Mouse (Mus musculus) embryonic facial prominence, embryonic 14.5 days (tissue): ENCODE results near the gene Abhd5. TPM values are rescaled to one million over a fixed set of nuclear protein-coding genes. Genes with fewer than 3 reads are reported as not detected.
"Not testable (repeated sequence)": the region's sequence is repeated elsewhere in the genome, so short reads cannot be mapped to it uniquely, and the experiment has no call there.

ENCODE experiments used
- ATAC-seq: fragments of 200-750 bp; cut with Nextera tagmentation; 2 replicates; pipeline ENCODE4 v1.8.0; 2017; ENCODE audit warnings: low read depth, moderate number of reproducible peaks, moderate TSS enrichment
- DNase-seq: peaks from one replicate; pipeline ENCODE4 v3.0.0-alpha.2; 2015; ENCODE audit warnings: low spot score
- H3K27ac ChIP-seq: fragments of 300-500 bp; sonication (generic); replicated peaks from 2 replicates; pipeline ENCODE4 v1.5.1; 2014; ENCODE audit warnings: low read depth, mild to moderate bottlenecking, low read length, moderate library complexity
- H3K27me3 ChIP-seq: fragments of 300-500 bp; sonication (generic); replicated peaks from 2 replicates; pipeline ENCODE4 v1.6.1; 2014; ENCODE audit warnings: low read length; ENCODE audit not compliant: control insufficient read depth, insufficient read depth
- H3K36me3 ChIP-seq: fragments of 300-500 bp; sonication (generic); 2 replicates; pipeline ENCODE4 v1.6.1; 2014; ENCODE audit warnings: low read length, mixed read lengths; ENCODE audit not compliant: control insufficient read depth, insufficient read depth
- H3K4me1 ChIP-seq: fragments of 300-500 bp; sonication (generic); 2 replicates; pipeline ENCODE4 v1.6.1; 2014; ENCODE audit warnings: antibody characterized with exemption, low read length; ENCODE audit not compliant: control insufficient read depth, insufficient read depth
- H3K4me2 ChIP-seq: fragments of 300-500 bp; sonication (generic); 2 replicates; pipeline ENCODE4 v1.6.1; 2014; ENCODE audit warnings: low read depth, mild to moderate bottlenecking, low read length, moderate library complexity, mixed read lengths
- H3K4me3 ChIP-seq: fragments of 300-500 bp; sonication (generic); 2 replicates; pipeline ENCODE4 v1.5.1; 2014; ENCODE audit warnings: low read depth, mild to moderate bottlenecking, low read length
- H3K9ac ChIP-seq: fragments of 300-500 bp; sonication (generic); 2 replicates; pipeline ENCODE4 v1.6.1; 2014; ENCODE audit warnings: low read depth, mild to moderate bottlenecking, low read length, moderate library complexity, mixed read lengths
- H3K9me3 ChIP-seq: fragments of 300-500 bp; sonication (generic); 2 replicates; pipeline ENCODE4 v1.6.1; 2016; ENCODE audit warnings: low read length; ENCODE audit not compliant: control insufficient read depth
- WGBS: fragments of 180-500 bp; shearing (Covaris S2); extraction: QIAGEN DNeasy Blood & Tissue Kit; methylation state at CpG from one replicate; pipeline ENCODE4 v1.1.7; 2014; 5-methylcytosine and 5-hydroxymethylcytosine counted together
- polyA plus RNA-seq: library from polyadenylated mRNA; unstranded; fragments of >200 nt; fragmentation: Nextera tagmentation; extraction: Ambion mirVana; gene quantifications from 2 replicates; pipeline ENCODE4 v1.2.1, GENCODE M21; 2014

Gene Abhd5
- 34.9 and 37.4 TPM in 2 replicates for polyA plus RNA-seq

- Histone ChIP-seq H3K9me3 (no peaks in the 10 kb centered on the region), H3K27me3 (no peaks in the 10 kb centered on the region), H3K27ac (peak within 1 kb of the TSS; percentile 56; the same call in 1 of the 2 replicates), H3K36me3 (no peaks in the 10 kb centered on the region), H3K9ac (peak within 1 kb of the TSS; percentile 77), H3K4me1 (peaks cover 7% of the 10 kb centered on the region; the same call in 1 of the 2 replicates), H3K4me2 (peak within 1 kb of the TSS; percentile 59), H3K4me3 (peak within 1 kb of the TSS; percentile 62)
- peak; percentile 98 for ATAC-seq
- under 1% methylated on average over 51 of the region's 84 CpGs for WGBS
- DNase-seq, result peak; percentile 97
Measured at GRCm38 (mm10) chr9:122351303-122352024, at the start of gene Abhd5. Gene Abhd5 (plus strand): TSS chr9:122351608.

GRCm38 (mm10) chr9:122305302-122305701 lies 46.1 kb upstream of the Abhd5 start:
- DNase-seq, result no peak
- no peaks in the 10 kb centered on the region for H3K27me3 ChIP-seq
- H3K4me2 ChIP-seq, result no peak overlapping the region
- no peak overlapping the region for H3K27ac ChIP-seq
- H3K4me1 ChIP-seq, result no peaks in the 10 kb centered on the region
- ATAC-seq, result no peak
- no peak overlapping the region for H3K9ac ChIP-seq
- H3K36me3 ChIP-seq, result no peaks in the 10 kb centered on the region
- 76% methylated on average over 3 of the region's 3 CpGs for WGBS
- H3K9me3 ChIP-seq, result no peaks in the 10 kb centered on the region
- no peak overlapping the region for H3K4me3 ChIP-seq

- Histone ChIP-seq H3K9me3 (no peaks in the 10 kb centered on the region), H3K4me2 (no peak overlapping the region), H3K4me3 (no peak overlapping the region), H3K36me3 (no peaks in the 10 kb centered on the region), H3K27ac (no peak overlapping the region), H3K27me3 (no peaks in the 10 kb centered on the region), H3K9ac (no peak overlapping the region), H3K4me1 (no peaks in the 10 kb centered on the region)
- 70% methylated on average over 14 of the region's 14 CpGs for WGBS
- DNase-seq (no peak), ATAC-seq (no peak)
Measured at GRCm38 (mm10) chr9:122309013-122309980, 42.1 kb upstream of the Abhd5 start.

- Histone ChIP-seq H3K4me2 (peak overlapping the region; percentile 50), H3K9ac (peak overlapping the region; percentile 65), H3K4me1 (no peaks in the 10 kb centered on the region), H3K9me3 (no peaks in the 10 kb centered on the region), H3K36me3 (no peaks in the 10 kb centered on the region), H3K27me3 (no peaks in the 10 kb centered on the region), H3K27ac (peak overlapping the region; percentile 73), H3K4me3 (peak overlapping the region; percentile 43)
- DNase-seq, result peak; percentile 91
- 2% methylated on average over 18 of the region's 19 CpGs for WGBS
- peak; percentile 92 for ATAC-seq
Measured at GRCm38 (mm10) chr9:122310613-122311049, 40.8 kb upstream of the Abhd5 start.

- Histone ChIP-seq H3K27ac (peak overlapping the region; percentile 73; the same call in 1 of the 2 replicates), H3K9ac (peak overlapping the region; percentile 65), H3K4me3 (peak overlapping the region; percentile 43), H3K4me1 (no peaks in the 10 kb centered on the region), H3K4me2 (peak overlapping the region; percentile 50), H3K36me3 (no peaks in the 10 kb centered on the region), H3K27me3 (no peaks in the 10 kb centered on the region), H3K9me3 (no peaks in the 10 kb centered on the region)
- ATAC-seq (no peak; the same call in 1 of the 2 replicates), DNase-seq (peak; percentile 41)
- 64% methylated on average over 7 of the region's 7 CpGs for WGBS
Measured at GRCm38 (mm10) chr9:122311051-122311760, 40.2 kb upstream of the Abhd5 start.

- H3K9ac ChIP-seq, result no peak overlapping the region
- H3K4me2 ChIP-seq, result no peak overlapping the region
- no peaks in the 10 kb centered on the region for H3K4me1 ChIP-seq
- no peak overlapping the region for H3K27ac ChIP-seq
- no peak for ATAC-seq
- H3K27me3 ChIP-seq, result no peaks in the 10 kb centered on the region
- H3K4me3 ChIP-seq, result no peak overlapping the region
- WGBS, result 87% methylated on average over 7 of the region's 7 CpGs
- no peaks in the 10 kb centered on the region for H3K36me3 ChIP-seq
- no peak for DNase-seq
- no peaks in the 10 kb centered on the region for H3K9me3 ChIP-seq
Measured at GRCm38 (mm10) chr9:122312296-122312990, 39.0 kb upstream of the Abhd5 start.

GRCm38 (mm10) chr9:122313128-122313527 lies 38.3 kb upstream of the Abhd5 start:
- not testable (repeated sequence) for ATAC-seq, H3K9ac ChIP-seq, H3K27me3 ChIP-seq, H3K4me2 ChIP-seq, H3K27ac ChIP-seq, H3K36me3 ChIP-seq, H3K9me3 ChIP-seq, DNase-seq, H3K4me1 ChIP-seq, H3K4me3 ChIP-seq
- 78% methylated on average over 1 of the region's 1 CpGs for WGBS
